Mouse (Mus musculus) cerebellum, adult 8-10 months (tissue): Measurements from ENCODE around the gene Rplp2.

Experiments used
- DNase-seq: peaks from one replicate; pipeline ENCODE4 v3.0.0; 2022

Rplp2 gene

DNA sequence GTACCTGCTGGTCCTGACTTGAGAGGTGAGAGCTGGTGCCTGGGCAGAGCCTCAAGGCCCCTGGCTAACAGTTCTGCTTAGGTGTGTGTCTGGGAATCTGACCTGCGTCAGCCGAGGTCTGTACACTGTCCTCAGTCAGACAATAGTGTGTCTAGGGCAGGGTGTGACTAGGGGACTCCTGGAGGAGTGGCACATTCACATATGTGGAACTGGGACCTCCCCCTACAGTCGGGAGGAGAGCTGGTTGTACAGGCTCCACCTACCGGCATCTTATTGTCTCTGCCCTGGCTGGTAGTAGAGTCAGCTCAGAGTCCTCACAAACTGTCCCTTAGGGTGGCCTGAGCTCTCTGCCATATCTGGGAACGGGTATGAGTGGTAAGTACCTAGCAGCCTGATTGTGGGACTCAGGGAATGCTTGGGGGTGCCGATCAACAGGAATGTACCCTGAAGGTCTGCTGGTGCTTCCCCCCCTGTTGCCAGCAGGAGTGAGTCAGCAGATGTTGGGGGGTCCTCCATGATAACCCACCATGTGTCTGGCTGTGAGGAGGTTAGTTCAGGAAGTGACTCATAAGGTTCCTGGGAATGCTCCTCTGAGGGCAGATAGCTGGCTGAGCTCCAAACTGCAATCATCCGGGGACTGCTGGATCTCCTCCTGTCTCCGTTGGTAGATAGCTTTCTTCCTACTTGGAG, 21.5 kb downstream of the Rplp2 start:
- DNase-seq = peak; percentile 59

DNA sequence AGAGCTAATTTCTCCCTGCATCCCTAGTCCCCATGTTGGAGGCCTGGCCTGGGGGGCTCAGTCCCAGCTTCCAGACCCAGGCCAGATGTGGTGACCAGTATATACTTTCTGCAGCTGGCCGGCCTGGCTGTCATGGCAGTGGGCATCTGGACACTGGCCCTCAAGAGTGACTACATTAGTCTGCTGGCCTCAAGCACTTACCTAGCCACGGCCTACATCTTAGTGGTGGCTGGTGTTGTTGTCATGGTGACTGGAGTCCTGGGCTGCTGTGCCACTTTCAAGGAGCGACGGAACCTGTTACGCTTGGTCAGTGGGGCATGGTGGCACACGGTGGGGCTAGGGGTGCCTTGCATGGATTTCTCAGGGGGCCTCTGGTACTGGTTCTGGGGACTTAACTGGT, 22.2 kb downstream of the Rplp2 start:
- no peak for DNase-seq

DNA sequence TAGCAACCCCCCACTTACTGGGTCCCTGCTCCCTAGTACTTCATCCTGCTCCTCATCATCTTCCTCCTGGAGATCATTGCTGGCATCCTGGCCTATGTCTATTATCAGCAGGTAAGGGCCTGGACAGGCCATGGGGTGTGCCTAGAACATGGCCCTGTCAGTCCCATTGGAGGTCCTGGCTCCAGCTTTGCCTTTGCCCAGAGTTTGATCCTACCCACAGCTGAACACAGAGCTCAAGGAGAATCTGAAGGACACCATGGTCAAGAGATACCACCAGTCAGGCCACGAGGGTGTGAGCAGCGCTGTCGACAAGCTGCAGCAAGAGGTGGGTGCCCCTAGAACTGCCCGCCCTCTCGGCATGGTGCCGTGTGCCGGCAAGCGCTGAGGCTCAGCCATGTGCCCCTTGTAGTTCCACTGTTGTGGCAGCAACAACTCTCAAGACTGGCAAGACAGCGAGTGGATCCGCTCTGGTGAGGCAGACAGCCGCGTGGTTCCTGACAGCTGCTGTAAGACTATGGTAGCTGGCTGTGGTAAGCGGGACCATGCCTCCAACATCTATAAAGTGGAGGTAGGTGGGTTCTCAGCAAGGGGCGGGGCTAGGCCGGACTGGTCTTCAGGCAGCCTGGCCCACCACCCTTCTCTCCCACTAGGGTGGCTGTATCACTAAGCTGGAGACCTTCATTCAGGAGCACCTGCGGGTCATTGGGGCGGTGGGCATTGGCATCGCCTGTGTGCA, 22.9 kb downstream of the Rplp2 start:
- no peak for DNase-seq

DNA sequence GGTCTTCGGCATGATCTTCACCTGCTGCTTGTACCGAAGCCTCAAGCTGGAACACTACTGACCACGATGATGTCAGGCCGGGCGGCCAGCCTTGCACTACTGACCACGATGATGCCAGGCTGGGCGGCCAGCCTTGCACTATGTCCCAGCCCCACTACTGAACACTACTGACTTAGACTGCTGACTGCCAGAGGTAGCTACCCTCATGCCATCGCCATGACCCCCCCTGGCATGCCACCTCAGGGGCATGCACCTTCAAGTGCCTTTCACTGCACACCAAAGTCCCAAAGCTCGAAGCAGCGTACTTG, 23.4 kb downstream of the Rplp2 start:
- no peak for DNase-seq

DNA sequence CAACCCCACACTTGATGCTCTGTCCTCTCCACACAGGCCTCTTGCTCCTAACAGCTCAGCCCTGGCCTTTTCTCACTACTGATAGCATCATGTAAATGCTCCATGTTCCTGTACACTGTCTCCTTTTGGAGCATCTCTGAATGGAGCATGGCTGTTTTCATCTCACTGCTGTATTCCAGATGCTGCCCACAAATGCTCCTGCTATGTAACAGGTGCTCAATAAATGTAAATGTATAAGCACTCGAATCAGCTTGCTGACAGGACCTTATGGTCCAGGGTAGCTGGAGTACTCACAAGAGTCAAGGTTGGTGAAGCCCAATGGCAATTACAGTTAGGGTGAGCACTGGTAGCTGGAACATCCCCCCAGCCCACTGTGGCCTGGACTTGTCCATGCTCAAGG, 24.1 kb downstream of the Rplp2 start:
- DNase-seq = no peak

DNA sequence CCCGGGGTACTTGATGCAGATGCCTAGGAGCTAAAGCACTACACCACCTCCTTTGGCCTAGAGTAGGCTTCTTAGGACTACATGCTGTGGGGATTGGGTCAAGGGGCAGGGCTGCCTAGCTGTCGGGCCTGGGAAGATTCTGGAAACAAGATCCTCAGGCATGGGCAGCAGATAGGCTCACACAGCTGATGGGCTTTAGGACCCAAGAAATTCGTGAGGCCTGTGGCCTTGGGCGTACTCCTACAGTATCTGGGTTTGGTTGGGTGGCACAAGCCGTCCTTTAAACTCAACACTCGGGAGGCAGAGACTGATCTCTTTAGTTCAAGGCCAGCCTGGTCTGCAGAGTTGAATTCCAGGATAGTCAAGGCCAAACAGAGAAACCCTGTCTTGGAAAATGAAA, 25.1 kb downstream of the Rplp2 start:
- no peak for DNase-seq

DNA sequence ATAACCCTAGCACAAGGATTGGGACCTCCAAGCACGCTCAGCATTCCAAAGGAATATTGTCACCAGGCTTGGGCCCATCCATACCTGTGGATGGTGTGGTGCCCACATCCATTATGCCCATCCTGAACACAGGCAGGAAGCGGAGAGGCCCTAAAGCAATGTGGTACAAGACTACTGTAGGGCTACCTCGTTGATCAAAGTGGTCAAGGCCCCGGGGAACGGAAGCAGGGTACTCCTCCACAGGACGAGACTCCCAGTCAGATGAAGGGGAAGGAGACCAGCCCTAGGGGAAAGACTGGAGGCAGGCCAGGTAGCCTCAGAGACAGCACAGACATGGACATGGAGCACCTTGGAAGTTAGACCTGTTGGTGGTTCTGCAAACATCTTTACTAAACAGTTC, 25.6 kb downstream of the Rplp2 start:
- no peak for DNase-seq

DNA sequence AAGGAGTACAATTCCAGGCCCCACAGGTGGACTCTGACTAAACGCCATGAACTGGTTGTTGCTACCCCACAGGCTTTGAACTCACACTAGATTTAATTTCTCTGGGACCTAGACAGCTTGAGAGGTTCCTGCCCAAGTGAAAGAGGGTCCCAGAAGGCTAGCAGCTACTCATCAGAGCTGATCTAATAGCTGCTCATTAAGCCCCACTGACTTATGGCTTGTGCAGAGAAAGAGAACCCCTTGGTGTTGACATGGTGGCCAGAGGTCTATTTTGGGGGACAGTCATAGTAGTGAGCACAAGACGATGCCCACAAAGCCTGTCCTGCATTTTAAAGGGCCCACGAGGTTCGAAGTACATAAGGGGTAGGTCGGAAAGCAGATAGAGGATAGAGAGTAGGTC, 27.0 kb downstream of the Rplp2 start:
- no peak for DNase-seq

DNA sequence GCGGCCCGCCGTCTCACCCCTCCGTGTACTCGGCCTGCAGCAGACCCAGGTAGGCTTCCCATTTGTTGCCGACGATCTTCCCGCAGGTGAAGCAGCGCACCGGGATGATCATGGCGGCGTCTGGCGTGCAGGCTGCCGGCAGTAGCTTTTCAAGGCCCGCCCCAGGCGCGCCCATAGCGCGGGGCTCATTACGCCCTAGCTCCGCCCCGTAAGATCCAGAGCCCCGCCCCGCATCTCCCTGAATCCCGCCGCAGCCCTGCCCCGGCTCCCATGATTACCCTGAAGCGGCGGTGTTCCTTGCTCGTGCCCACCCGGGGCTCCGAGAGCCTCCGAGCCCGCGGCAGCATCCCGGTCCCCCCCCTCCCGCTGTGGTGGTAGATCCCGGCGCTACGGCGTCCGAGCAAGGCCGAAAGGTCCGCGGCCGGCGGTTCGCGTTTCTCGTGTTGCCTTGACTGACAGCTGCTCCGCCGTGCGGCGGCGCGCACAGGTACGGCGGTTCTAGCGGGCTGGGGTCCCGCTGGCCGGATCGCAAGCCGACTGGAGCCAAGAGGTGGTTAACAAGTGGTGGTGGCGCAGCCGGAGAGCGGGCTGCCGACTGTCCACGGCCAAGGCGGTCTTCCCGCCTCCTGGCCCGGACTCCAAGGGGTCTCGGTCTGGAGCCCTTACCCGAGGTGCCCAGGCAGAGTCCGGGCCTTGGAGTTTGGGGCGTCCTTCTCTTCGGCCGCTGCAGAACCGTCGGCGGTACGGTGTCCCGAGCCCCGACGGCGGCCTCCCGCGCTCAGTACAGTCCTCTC, 28.0 kb downstream of the Rplp2 start, which contains the start of the genes Polr2l and Tspan4:
TSS of gene Polr2l (minus strand) at position 122 of the 794 bp plus-strand sequence.
TSS of gene Tspan4 (plus strand) at position 230 of the 794 bp plus-strand sequence.
- peak; percentile 89 for DNase-seq

DNA sequence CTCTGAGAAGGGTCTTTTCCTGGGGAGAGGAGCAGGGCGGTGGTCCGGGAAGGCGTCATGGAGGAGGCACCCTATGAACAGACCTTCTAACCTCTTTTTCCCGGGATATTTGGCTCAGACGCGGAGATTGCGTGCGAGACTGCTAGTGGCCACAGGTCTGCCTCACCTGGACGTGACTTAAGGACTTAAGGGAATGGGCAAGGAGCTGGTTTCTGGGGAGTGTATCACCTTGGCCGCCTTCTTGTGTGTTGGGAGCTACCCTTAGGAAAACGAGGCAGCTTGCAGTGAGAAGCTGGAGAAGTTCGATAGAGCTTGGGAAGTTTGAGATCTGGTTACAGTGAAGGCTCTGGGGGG, 28.6 kb downstream of the Rplp2 start:
- DNase-seq = no peak

DNA sequence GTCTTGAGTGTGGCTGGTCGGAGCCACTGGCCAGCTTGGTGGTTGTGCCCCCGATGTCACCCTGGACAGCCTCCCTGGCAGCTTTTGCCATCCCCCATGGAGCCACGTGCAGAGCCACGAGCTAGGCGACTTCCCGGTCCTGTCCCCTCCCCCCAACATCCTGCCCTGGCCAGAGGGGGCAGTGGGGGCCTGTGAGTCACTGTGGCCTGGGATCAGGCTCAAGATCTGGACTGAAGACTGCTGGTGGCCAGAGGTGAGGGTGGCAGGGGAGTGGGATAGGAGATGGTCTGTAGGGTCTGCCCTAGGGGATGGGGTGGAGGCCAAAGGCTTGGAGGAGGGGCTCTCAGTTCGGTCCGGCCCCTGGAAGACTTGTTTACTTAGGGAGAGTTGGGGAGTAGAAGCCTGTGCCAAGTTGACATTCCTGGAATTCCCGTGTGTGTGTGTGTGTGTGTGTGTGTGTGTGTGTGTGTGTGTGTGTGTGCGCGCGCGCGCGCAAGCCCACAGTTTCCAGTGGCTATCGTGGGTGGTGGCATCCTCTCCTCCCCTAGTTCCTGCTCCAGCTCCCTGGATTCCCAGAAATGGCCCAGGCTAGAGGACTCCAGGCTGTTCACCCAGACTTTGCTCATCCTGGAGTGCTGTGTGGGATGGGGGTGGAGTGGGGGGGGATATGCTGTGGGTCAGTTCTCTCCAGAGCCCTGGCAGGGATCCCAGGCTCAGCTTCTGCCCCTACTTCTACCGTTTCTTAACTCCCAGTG, 29.2 kb downstream of the Rplp2 start:
- DNase-seq = no peak

DNA sequence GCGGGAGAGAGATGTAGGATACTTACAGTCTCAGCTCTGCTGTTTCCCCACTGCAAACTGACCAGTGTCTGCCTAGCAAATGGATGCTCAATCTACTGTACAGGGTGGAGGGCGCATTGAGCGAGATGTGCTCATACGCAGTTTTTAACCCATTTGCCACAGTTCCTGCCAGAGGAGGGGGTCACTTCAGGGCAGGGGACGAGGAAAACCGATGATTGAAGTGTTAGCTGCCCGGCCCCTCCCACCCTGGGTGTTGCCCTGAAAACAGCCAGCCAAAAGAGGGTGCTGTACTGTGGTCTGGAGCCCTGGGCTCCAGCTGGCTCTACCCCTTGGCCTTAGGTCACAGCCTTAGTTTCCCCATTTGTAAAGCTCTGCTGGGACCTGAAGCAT, 29.8 kb downstream of the Rplp2 start:
- no peak for DNase-seq

DNA sequence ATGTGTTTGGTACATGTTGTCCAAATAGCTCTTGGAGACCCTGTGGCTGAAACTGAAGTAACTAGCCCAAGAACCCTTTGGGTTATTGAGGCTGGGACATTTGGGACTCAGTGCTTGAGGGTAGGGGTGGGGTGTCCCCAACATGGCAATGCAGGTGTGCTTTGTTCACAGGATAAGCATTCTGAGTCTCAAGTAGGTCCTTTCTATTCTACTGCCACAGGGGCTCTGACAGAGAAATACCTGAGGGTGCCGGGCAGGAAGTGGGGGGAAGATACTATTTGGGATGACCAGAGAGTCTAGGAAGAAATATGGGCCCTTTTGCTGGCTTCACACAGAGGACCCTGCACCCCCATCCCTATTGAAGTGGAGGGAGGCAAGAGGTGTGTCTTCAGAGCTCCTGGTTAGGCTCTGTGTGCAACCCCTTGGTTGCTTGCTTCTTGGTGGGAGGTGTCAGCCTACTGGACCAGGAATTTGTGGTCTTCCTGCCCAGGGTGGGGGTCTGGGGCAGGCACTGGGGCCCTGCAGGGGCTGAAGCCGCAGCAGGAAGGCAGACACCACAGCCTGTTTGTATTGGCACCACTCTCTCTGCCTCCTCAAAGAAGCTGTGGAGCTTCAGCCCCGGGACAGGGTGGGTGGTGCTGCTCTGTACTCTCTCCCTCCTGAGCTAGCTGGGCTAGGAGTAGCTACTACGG, 30.6 kb downstream of the Rplp2 start:
- no peak for DNase-seq

DNA sequence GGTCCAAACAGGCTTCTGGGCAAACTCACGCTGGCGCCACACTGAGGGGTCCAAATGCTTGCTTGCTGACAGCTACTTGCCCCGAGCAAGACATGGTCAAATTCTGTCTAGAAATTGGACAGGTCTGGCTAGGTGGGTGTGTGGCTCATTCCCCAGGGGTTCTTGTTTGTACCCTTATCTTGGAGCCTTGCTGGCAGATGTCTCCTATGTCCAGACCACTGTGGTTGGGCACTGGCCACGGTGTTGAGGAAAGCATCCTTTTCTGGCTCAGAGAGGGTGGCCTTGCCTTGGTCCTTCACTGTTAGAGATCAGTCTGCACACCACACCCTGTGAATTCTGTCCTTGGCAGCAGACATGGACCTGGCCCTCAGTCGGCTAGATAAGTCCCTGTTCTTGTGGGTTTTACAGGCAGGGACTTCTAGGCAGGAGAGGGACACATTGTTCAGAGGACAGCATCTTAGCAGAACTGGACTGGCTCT, 31.1 kb downstream of the Rplp2 start:
- DNase-seq = no peak

DNA sequence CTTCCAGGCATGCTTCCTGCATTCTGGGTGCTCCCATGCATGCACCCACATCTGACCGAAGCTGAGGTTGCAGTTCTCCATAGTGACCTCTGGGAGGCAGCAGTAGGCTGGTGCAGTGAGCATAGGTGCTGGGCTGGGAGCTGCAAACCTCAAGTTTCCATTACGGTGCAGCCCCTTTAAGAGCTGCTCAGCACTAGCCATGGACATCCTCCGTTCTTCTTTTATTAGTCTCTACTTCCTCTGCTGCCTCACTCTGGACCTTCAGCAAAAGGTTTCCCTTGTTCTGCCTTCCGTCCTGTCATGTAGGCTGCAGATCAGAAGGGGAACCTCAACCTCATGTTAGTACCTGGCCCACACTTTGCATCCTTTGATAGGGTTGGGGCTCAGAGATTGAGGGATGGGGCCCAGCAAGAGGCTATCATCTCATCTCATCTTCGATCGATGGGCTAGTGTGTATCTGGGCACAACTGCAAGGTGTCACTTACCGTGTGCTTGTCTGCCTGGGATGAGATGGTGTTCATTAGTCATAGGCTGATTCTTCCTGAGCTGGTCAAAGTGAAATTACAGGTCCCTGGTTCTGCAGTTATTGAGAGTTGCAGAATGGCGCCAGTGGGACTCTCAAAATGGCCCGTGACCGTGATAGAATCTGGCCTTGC, 33.8 kb downstream of the Rplp2 start:
- peak; percentile 87 for DNase-seq

DNA sequence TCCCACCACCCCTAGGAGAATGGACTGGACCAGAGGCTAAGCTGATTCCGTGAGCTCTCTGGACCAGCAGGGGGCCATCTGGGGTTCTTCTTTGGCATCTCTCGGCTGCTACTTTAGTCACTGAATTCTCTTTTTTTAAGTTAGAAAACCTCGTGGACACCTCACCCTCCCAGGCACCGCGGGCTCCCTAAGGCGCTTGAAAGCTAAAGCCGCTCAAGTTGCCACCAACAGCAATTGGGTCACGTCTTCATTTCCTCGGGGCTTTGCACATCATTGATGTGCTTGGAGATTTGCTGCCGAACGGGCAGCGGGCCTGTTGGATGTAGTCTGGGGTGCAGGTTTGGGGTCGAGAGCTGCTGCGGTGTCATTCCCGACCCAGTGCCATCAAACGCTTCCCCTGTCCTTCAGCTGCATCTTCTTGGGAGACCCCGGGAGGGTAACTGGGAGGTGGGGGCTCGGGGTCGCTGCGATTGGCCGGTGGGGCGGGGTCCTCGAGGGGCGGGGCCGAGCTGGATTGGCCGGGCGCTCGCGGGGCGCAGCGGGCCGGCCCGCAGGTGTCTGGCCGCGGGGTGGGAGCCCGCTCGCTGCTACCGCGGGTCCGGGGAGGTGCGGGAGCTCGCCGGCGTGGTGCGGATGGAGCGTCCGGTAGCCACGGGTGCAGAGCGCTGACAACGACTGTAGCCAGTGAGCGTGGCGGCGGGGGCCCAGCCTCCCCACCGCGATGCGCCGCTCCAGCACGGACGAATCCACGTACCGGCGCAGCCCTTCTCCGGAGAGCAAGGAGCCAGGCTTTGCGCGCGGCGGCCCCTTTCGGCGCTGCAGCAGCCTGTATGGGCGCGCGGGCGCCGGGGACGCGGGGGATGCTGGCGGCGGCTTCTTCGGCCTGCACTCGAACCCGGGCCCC, 34.6 kb downstream of the Rplp2 start:
- peak; percentile 76 for DNase-seq

DNA sequence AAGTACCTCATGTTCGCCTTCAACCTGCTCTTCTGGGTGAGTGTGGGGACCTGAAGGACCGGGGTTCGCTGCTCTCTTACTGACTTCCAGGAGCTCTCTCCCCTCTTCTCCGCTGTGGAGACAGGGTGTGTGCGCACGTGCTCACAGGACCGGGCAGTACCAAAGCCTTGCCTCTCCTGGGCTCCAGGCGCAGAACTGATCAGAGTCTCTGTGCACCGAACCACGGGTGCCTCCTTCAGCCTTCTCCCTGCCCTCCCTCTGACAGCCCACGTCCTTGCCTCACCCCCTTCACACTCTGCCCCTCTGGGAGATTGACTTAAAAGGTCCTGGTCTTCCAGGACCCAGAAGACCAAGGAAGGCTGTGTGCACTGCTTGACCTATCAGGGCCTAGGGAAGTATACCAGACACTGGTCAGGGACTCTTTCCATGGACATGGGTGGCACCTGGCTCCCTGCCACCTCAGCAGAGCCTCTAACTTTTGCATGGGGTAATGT, 35.4 kb downstream of the Rplp2 start:
- no peak for DNase-seq

DNA sequence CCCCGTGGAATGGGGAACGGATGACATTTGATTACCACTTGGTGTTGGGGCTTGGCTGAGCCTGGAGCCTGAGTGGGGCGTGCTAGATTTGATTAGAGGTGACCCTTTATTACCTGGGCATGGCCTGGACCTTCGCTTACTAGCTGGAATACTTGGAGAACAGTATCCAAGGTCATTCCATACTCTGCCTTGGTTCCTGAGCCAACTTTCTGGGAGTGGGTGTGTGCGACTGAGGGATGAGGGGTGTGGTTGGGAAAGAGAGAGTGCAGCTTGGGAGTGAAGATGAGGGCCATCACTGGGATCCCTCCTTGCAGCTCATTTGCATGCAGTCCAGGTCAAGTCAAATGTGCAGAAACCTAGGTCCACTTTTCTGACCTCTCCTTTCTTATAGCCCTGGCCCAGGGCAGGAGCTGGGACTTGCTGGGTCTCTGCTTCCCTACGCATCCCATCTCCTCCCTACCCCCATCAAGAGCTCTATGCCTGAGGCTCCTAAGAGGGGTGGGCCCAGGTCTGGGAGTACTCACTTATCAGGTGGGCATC, 36.0 kb downstream of the Rplp2 start:
- DNase-seq = no peak

DNA sequence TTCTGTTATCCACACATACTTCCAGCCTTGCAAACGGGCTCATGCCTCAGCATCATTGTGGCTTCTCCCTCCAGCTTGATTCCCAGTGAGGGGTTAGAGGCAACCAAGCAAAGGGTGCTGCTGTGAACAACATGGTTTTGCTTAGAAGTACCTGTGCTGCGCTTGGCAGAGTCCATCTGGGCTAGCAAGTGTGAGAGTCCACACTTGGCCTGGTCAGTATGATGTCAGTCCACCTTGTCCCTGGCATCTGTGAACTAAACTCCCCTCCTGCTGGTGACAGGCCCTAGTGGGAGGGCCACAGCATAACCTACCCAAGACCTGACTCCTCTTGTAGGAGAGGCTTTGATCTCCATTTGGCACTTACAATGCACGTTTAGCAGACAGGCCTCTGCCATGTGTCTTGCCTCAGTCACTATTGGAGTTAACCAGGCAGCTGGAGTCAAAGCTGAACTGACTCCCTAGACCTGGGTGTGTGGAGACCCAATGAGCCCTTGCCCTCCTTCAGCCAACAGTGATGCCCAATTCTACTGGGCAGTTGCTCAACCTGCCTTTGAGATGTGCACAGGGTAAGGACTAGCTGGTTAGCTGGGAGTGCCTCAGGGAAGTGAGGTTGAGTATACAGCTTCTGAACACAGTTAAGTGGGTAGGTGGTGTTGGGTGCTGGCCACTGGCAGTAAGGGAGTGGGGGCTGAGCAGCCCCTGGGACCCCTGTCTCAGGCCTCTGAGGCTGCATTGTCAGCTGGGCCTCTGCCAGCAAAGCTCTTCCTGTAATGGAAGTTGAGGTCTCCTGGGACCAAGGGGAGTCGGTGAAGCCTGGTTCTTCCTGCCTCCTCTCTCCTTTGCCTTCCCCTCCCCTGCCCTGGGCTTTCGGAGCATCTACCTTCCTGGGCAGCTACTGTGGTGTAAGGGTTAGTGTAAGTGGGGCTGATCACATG, 37.3 kb downstream of the Rplp2 start:
- DNase-seq = no peak
